Mouse (Mus musculus) liver, embryonic 14.5 days (tissue): ENCODE data around the gene Smarcb1.

Experiments
- CTCF ChIP-seq: IDR thresholded peaks from 2 replicates; pipeline ENCODE4 v1.5.1; 2016; ENCODE audit warnings: antibody characterized with exemption, low read depth, control low read depth
- EP300 ChIP-seq: IDR thresholded peaks from 2 replicates; pipeline ENCODE4 v1.6.1; 2016; ENCODE audit warnings: antibody characterized with exemption, low read depth

DNA sequence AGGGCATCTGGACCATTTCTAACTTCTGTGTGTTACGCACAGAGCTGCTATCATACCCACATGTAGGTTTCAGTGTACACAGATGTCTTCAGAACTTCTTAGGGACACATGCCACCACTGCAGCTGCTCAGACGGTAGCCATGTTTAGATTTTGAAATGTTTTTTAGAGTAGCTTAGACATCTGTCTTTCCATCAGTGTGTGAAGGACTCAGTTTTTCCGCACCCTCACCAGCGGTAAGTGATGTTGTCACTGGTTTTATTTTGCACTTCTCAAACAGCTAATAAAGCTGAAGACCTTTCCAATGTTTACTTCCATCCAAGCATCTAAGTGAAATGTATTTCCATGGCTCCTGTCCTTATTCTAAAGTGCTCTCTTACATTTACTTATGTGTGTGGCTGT, 14.5 kb downstream of the Smarcb1 start:
- TF ChIP-seq CTCF: no peak
- TF ChIP-seq EP300: no peak
